Mouse (Mus musculus): ENCODE data around the gene Alkbh2. TPM values are rescaled to one million over a fixed set of nuclear protein-coding genes. Genes with fewer than 3 reads are reported as not detected.
A peak's percentile ranks its signal among the peaks of the same experiment; 100 is the strongest.

Gene Alkbh2
- polyA plus RNA-seq, 1 experiment from 2014 or later: 11.8 TPM

DNA sequence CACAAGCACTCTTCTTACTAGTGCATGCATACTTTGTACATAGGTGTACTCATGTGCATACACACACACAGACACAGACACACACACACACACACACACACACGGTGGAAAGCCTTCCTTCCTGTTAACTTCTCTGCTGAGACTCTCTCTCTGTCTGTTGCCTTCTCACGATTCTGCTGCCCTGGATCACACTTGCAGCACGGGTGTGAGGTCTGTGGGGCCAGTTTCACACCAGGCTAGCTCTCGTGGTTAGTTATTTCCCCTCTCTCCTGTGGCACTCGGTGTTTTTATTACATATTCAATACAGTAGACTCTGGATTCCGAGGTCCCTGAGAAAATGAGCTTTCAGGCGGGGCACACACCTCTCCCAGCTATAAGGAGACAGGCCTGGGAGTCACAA, 11.4 kb downstream of the Alkbh2 start:
- no peaks in the 10 kb centered on the region for H3K9me3 ChIP-seq (replicated peaks)
- no peak for ATAC-seq (replicated peaks; ENCODE audit: low FRiP score)
- H3K27me3 ChIP-seq: no peaks in the 10 kb centered on the region
- H3K36me3 ChIP-seq: peaks cover 94% of the 10 kb centered on the region
- H3K9ac ChIP-seq: no peak overlapping the region
- 86% methylated on average over 7 of the region's 7 CpGs for WGBS
- no peak overlapping the region for H3K27ac ChIP-seq
- no peak overlapping the region for H3K4me2 ChIP-seq
- H3K4me1 ChIP-seq: no peaks in the 10 kb centered on the region
- H3K4me3 ChIP-seq (replicated peaks): no peak overlapping the region

DNA sequence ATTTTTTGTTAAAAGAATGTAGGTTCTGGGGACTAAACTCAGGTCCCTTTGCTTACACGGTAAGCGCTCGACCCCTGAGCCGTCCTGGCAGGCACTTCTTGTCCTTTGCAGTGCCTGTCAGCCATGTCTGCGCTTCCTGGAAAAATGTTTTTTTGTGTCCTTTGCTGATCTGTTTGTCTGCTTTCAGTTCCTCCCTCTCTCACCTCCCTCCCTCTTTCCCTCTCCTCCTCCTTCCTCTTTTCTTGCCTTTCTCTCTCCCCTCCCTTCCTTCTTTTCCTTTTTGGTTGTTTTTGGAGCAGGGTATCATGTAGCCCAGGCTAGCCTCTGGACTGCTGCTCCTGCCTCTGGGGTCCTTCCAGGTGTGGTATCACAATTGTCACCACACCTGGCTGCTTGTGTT, 13.0 kb downstream of the Alkbh2 start:
- Histone ChIP-seq H3K4me2 (no peak overlapping the region), H3K9ac (no peak overlapping the region), H3K27me3 (no peaks in the 10 kb centered on the region), H3K36me3 (peaks cover 94% of the 10 kb centered on the region), H3K4me3 (replicated peaks) (no peak overlapping the region), H3K4me1 (no peaks in the 10 kb centered on the region), H3K9me3 (replicated peaks) (no peaks in the 10 kb centered on the region), H3K27ac (no peak overlapping the region)
- WGBS: 80% methylated on average over 5 of the region's 5 CpGs
- no peak for ATAC-seq (replicated peaks; ENCODE audit: low FRiP score)

GRCm38 (mm10) chr5:114113334-114113733, 14.7 kb downstream of the Alkbh2 start:
- no peak for ATAC-seq (replicated peaks; ENCODE audit: low FRiP score)
- Histone ChIP-seq H3K27me3 (no peaks in the 10 kb centered on the region), H3K4me1 (no peaks in the 10 kb centered on the region), H3K9me3 (replicated peaks) (no peaks in the 10 kb centered on the region), H3K9ac (no peak overlapping the region), H3K27ac (no peak overlapping the region), H3K4me2 (no peak overlapping the region), H3K4me3 (replicated peaks) (no peak overlapping the region), H3K36me3 (peaks cover 96% of the 10 kb centered on the region)
- 88% methylated on average over 6 of the region's 6 CpGs for WGBS

- H3K9ac ChIP-seq: no peak overlapping the region
- H3K4me1 ChIP-seq: peaks cover 5% of the 10 kb centered on the region; the same call in 1 of the 2 replicates
- H3K4me3 ChIP-seq (replicated peaks): no peak overlapping the region
- H3K27ac ChIP-seq: no peak overlapping the region
- 0 out of 2 replicates have a peak, but pooled peaks have one; percentile 46 for ATAC-seq (replicated peaks; ENCODE audit: low FRiP score)
- H3K9me3 ChIP-seq (replicated peaks): no peaks in the 10 kb centered on the region
- no peaks in the 10 kb centered on the region for H3K27me3 ChIP-seq
- H3K4me2 ChIP-seq: no peak overlapping the region
- H3K36me3 ChIP-seq: peaks cover 92% of the 10 kb centered on the region
- WGBS: 55% methylated on average over 16 of the region's 16 CpGs
Measured at GRCm38 (mm10) chr5:114106391-114106935, 21.6 kb downstream of the Alkbh2 start.

DNA sequence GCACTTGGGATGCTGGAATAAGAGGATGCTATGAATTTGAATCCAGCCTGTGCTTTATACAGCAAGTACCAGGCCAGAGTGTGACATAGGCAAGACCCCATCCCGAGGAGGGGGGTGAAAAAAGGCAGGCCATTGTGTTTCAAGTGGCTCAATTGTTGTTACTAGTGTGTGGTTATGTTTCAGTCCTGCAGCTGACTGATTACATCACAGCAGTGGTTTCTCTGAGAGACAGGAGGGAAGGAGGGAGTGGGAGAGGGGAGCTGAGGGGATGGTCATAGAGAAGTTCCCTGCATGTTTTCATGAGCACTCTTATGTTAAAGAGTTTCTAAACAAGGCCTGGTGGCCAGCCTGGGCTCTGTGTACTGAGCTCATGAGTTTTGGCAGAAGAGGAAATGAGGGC, 25.2 kb downstream of the Alkbh2 start:
- Histone ChIP-seq H3K9me3 (replicated peaks) (no peaks in the 10 kb centered on the region), H3K4me2 (no peak overlapping the region), H3K36me3 (peaks cover 56% of the 10 kb centered on the region), H3K27me3 (0 out of 2 replicates have a peak, but pooled peaks cover 3% of the 10 kb centered on the region), H3K9ac (no peak overlapping the region), H3K4me3 (replicated peaks) (no peak overlapping the region), H3K27ac (no peak overlapping the region), H3K4me1 (peaks cover 18% of the 10 kb centered on the region)
- 85% methylated on average over 1 of the region's 1 CpGs for WGBS
- no peak for ATAC-seq (replicated peaks; ENCODE audit: low FRiP score)

DNA sequence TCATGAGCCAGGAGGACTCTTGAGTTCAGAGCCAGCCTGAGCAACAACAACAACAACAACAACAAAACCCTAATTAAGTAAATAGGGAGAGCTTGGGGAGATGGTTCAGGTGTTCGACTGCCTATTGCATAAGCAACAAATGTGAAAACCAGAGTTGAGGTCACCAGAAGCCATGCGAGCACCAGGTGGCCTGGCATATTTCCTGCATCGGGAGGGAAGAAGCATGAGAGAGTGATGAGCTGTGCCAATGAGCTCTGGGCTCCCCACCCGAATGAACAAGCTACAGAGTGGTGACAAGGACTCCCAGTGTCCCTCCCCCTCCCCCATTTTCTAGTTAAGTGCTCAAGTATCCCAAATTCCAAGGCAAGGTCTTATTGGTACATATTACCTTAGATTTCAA, 26.1 kb downstream of the Alkbh2 start:
- WGBS: 83% methylated on average over 4 of the region's 4 CpGs
- H3K4me2 ChIP-seq: no peak overlapping the region
- peaks cover 46% of the 10 kb centered on the region for H3K36me3 ChIP-seq
- H3K9me3 ChIP-seq (replicated peaks): no peaks in the 10 kb centered on the region
- no peak overlapping the region for H3K9ac ChIP-seq
- ATAC-seq (replicated peaks; ENCODE audit: low FRiP score): no peak
- no peak overlapping the region for H3K27ac ChIP-seq
- 0 out of 2 replicates have a peak, but pooled peaks cover 3% of the 10 kb centered on the region for H3K27me3 ChIP-seq
- peaks cover 18% of the 10 kb centered on the region for H3K4me1 ChIP-seq
- H3K4me3 ChIP-seq (replicated peaks): no peak overlapping the region

DNA sequence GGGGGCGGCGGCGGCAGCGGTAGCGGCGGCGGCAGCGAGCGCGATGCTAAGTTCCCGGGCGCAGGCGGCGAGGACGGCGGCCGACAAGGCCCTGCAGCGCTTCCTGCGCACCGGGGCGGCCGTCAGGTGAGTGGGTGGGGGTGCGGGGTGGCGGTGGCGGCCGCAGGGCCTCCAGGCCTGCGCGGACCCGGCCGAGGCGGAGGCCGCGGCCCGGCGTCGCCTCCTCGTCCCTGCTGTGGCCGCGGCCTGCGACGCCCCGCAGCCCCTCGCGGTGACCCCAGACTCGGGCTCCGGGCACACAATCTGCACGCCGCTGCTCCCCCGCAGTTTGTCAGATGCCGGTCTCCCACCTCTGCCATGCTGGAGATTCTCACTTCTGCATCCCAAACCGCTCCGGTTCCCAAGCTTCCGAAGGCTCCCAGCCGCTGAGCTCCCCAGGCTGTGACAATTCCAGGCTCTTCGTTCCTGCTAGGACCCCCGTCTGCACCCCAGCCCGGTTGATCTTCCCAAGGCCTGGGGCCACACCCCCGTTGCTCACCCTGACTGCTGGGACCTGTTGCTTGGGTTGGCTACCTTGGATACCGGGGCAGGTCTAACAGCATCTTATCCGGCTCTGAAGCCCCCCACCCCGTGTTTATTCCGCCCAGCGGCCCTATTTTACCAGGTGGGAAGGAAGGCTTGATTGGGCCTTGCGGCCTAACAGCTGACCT, 27.5 kb downstream of the Alkbh2 start:
- Histone ChIP-seq H3K4me3 (replicated peaks) (peak overlapping the region; percentile 70), H3K4me2 (peak overlapping the region; percentile 91), H3K4me1 (peaks cover 14% of the 10 kb centered on the region), H3K9ac (peak overlapping the region; percentile 83), H3K36me3 (peaks cover 33% of the 10 kb centered on the region), H3K27me3 (0 out of 2 replicates have a peak, but pooled peaks cover 3% of the 10 kb centered on the region), H3K27ac (no peak overlapping the region), H3K9me3 (replicated peaks) (no peaks in the 10 kb centered on the region)
- ATAC-seq (replicated peaks; ENCODE audit: low FRiP score): peak; percentile 71
- WGBS: 2% methylated on average over 62 of the region's 64 CpGs

DNA sequence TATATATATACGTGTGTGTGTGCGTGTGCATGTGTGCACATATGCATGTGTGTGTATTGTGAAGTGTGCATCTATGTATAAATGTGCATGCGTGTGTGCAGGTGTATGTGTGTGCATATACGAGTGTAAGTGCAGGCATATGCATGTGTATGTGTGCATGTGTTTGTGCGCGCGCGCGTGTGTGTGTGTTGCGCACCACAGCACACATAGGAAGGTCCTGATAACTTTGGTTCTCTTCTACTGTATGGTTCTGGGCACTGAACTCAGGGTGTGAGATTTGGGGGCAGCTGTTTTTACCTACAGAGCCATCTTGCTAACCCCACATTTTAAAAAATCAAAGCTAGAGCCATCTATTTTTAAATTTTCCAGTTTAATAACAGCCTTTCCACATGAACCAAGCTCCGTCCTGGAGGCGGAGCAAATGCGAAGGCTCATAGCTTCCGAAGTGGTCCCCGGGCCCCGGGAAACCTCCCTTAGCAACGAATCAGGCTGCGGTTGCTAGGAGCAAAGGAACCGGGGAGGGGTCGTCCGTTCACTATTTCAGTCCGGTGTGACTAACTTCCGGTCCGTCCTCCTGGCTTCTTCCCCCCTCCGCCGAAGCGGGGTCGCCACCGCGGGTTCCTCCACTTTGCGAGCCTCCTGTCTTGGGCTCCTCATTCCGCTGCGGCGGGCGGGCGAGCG, 28.2 kb downstream of the Alkbh2 start:
- peak overlapping the region; percentile 70 for H3K4me3 ChIP-seq (replicated peaks)
- H3K36me3 ChIP-seq: peaks cover 26% of the 10 kb centered on the region
- H3K9me3 ChIP-seq (replicated peaks): no peaks in the 10 kb centered on the region
- peaks cover 14% of the 10 kb centered on the region for H3K4me1 ChIP-seq
- peak overlapping the region; percentile 91 for H3K4me2 ChIP-seq
- WGBS: 7% methylated on average over 37 of the region's 37 CpGs
- ATAC-seq (replicated peaks; ENCODE audit: low FRiP score): peak; percentile 90
- H3K27ac ChIP-seq: peak overlapping the region; percentile 14; the same call in 1 of the 2 replicates
- peak overlapping the region; percentile 83 for H3K9ac ChIP-seq
- 0 out of 2 replicates have a peak, but pooled peaks cover 3% of the 10 kb centered on the region for H3K27me3 ChIP-seq

DNA sequence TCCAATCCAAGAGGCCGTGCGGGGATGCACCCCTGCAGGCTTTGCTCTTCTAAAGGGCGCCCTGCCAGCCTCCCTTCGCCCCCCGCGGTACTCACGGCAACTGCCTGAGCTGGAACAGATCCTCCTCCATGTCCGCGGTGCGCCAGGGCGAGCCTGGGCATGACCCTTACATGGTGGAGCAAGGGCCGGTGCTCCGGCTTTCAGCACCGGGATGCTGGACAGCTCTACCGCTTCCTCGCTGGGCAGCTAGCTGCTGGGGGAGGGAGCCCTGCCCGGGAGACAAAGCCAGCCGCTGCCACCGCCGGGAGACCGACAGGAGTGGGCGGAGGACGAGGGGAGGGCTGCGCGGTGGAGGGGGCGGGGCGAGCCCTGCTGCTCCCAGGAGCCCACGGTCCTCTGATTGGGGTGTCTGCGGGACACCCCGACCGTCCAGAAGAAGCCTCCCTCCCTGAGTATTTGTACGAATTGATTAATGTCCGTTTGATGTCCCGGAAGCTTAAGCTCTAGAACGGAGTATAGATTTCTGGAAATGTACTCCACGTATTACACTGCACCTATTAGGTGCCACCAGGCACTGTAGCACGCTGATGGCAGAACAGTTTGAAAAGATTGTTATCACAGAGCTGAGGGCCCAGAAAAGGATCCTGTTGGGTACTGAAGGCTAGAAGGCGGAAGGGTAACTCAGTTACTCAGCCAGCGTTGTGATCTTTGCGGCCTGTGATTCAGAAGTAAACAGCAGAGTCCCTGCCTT, 36.8 kb downstream of the Alkbh2 start, which contains the start of gene Svop:
Svop (minus strand) TSS at position 514 of the 751 bp plus-strand sequence.
- WGBS: 3% methylated on average over 40 of the region's 40 CpGs
- Histone ChIP-seq H3K9ac (no peak within 1 kb of the TSS), H3K27me3 (peaks cover 20% of the 10 kb centered on the region), H3K4me3 (replicated peaks) (peak within 1 kb of the TSS; percentile 30), H3K36me3 (no peaks in the 10 kb centered on the region), H3K4me2 (peak within 1 kb of the TSS; percentile 63), H3K9me3 (replicated peaks) (no peaks in the 10 kb centered on the region), H3K4me1 (peaks cover 8% of the 10 kb centered on the region), H3K27ac (no peak within 1 kb of the TSS)
- peak; percentile 58 for ATAC-seq (replicated peaks; ENCODE audit: low FRiP score)

- no peaks in the 10 kb centered on the region for H3K9me3 ChIP-seq (replicated peaks)
- no peak overlapping the region for H3K4me3 ChIP-seq (replicated peaks)
- H3K27me3 ChIP-seq: peaks cover 20% of the 10 kb centered on the region
- WGBS: 20% methylated on average over 7 of the region's 7 CpGs
- ATAC-seq (replicated peaks; ENCODE audit: low FRiP score): no peak
- H3K9ac ChIP-seq: no peak overlapping the region
- no peaks in the 10 kb centered on the region for H3K36me3 ChIP-seq
- peaks cover 8% of the 10 kb centered on the region for H3K4me1 ChIP-seq
- H3K27ac ChIP-seq: no peak overlapping the region
- H3K4me2 ChIP-seq: peak overlapping the region; percentile 63; the same call in 1 of the 2 replicates
Measured at GRCm38 (mm10) chr5:114090421-114091013, 37.5 kb downstream of the Alkbh2 start.

- H3K27ac ChIP-seq: no peak overlapping the region
- H3K9ac ChIP-seq: no peak overlapping the region
- no peak overlapping the region for H3K4me2 ChIP-seq
- no peaks in the 10 kb centered on the region for H3K9me3 ChIP-seq (replicated peaks)
- no peak overlapping the region for H3K4me3 ChIP-seq (replicated peaks)
- H3K36me3 ChIP-seq: no peaks in the 10 kb centered on the region
- ATAC-seq (replicated peaks; ENCODE audit: low FRiP score): no peak
- peaks cover 8% of the 10 kb centered on the region for H3K4me1 ChIP-seq
- 67% methylated on average over 12 of the region's 12 CpGs for WGBS
- peaks cover 20% of the 10 kb centered on the region for H3K27me3 ChIP-seq
Measured at GRCm38 (mm10) chr5:114087875-114088480, 40.0 kb downstream of the Alkbh2 start.
